Mouse (Mus musculus) layer of hippocampus, adult 8-10 months (tissue): ENCODE data around the gene Gm20877. TPM values are rescaled to one million over a fixed set of nuclear protein-coding genes. Genes with fewer than 3 reads are reported as not detected.
"Not testable (repeated sequence)": the region's sequence is repeated elsewhere in the genome, so short reads cannot be mapped to it uniquely, and the experiment has no call there.

Source experiments
- DNase-seq, 2 experiments: peaks; one replicate each; pipeline ENCODE4 v3.0.0; 2022; ENCODE audit warnings: low spot score in 2 of 2
- total RNA-seq, 4 experiments: library from RNA; stranded (reverse); gene quantifications; 2 replicates each; pipeline ENCODE4 v1.2.4; 2022

Gene Gm20877
- not detected for total RNA-seq

DNA sequence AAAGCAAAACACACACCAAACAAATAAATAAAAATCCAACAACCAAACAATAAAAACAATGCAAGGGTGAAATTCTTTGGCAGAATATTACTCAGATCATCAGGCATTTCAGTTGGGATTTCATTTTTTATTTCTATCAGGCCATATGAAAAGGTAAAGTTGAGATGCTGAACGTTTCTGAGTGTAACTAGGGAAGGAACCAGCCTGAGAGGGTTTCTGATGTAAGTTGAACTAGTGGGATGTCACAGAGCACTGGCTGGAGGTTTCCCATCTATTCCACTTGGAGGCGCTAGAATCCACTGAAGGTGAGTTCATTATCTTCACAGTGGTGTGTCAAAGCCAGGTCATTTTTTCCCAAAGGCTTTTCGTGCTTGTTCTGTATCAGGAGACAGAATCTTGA, at the start of gene Gm20877:
Gene Gm20877 (plus strand): TSS at position 301 of the 400 bp plus-strand sequence.
- not testable (repeated sequence) for DNase-seq
